Mouse (Mus musculus): ENCODE results near the gene Kcnh5. TPM values are rescaled to one million over a fixed set of nuclear protein-coding genes. Genes with fewer than 3 reads are reported as not detected.

Kcnh5 gene
- polyA plus RNA-seq, 1 experiment = not detected

DNA sequence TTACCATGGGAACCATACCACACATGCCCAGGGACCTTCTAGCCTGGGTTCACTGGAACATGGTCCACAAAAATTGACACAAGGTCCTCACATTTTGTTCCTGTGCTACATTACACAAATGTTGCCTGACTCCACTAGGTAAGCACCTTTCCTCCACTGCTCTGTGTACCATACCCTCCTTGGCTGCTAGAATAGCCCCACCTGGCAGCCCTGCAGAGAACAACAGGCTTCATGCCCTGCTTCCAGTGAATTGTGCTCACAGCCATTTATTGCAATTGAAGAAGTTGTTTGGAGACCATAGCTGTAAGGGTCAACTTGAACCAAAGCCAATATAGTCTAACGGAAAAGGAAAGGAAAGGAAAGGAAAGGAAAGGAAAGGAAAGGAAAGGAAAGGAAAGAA, 37.3 kb downstream of the Kcnh5 start:
- Histone ChIP-seq H3K36me3 (ENCODE audit: control insufficient read depth) (no peaks in the 10 kb centered on the region), H3K4me1 (ENCODE audit: control insufficient read depth) (no peaks in the 10 kb centered on the region), H3K4me3 (replicated peaks) (no peak overlapping the region), H3K9me3 (ENCODE audit: control insufficient read depth, low read length) (no peaks in the 10 kb centered on the region), H3K27me3 (ENCODE audit: control insufficient read depth) (no peaks in the 10 kb centered on the region)
- TF ChIP-seq TAL1 (IDR thresholded peaks at IDR 0.05; ENCODE audit: low read length) (no peak), GATA1 (IDR thresholded peaks at IDR 0.05; ENCODE audit: low read length) (no peak)

DNA sequence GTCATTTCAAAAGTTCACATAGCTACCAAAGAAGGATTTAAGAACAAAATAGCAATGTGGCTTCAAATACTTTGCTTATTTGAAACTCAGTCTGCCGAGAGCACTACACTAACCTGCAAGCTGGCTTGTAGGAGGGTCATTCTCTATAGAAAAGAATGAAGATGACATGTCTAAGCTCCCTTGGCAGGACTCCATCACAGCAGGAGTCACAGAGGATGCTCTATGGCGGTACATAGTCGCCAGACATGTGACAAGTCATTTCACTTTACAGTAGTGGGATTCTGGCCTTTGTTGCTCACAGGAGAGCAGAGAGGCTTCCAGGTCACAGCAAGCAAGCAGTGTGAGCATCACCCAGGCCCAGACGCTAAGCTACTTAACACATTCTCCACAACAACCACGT, 85.2 kb downstream of the Kcnh5 start:
- Histone ChIP-seq H3K4me1 (ENCODE audit: control insufficient read depth) (no peaks in the 10 kb centered on the region), H3K9me3 (ENCODE audit: control insufficient read depth, low read length) (0 out of 2 replicates have a peak, but pooled peaks cover 3% of the 10 kb centered on the region), H3K4me3 (replicated peaks) (no peak overlapping the region), H3K27me3 (ENCODE audit: control insufficient read depth) (no peaks in the 10 kb centered on the region), H3K36me3 (ENCODE audit: control insufficient read depth) (no peaks in the 10 kb centered on the region)
- no peak for TF ChIP-seq GATA1 (IDR thresholded peaks at IDR 0.05; ENCODE audit: low read length)
- TF ChIP-seq TAL1 (IDR thresholded peaks at IDR 0.05; ENCODE audit: low read length) = no peak

DNA sequence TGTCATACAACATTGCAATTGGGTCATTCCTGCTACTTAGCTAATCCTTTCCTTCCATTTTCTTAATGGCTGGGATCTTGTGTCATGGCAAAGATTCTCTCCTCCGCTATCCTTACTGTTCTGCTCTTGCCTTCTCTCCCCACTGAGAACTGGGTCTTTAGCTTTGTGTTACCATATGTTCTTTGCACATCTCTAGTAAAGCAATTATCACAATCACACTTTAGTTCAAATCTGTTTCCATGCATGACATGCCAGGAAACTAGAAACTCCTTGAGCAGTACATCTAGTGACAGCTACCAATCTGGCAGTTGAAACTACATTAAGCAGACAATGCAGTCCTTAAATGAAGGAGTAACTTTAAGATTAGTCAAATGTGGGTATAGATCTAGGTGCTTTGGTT, 86.2 kb downstream of the Kcnh5 start:
- Histone ChIP-seq H3K4me1 (ENCODE audit: control insufficient read depth) (no peaks in the 10 kb centered on the region), H3K9me3 (ENCODE audit: control insufficient read depth, low read length) (peaks cover 3% of the 10 kb centered on the region; the same call in 1 of the 2 replicates), H3K4me3 (replicated peaks) (no peak overlapping the region), H3K36me3 (ENCODE audit: control insufficient read depth) (no peaks in the 10 kb centered on the region), H3K27me3 (ENCODE audit: control insufficient read depth) (no peaks in the 10 kb centered on the region)
- TF ChIP-seq GATA1 (IDR thresholded peaks at IDR 0.05; ENCODE audit: low read length) = no peak
- no peak for TF ChIP-seq TAL1 (IDR thresholded peaks at IDR 0.05; ENCODE audit: low read length)

DNA sequence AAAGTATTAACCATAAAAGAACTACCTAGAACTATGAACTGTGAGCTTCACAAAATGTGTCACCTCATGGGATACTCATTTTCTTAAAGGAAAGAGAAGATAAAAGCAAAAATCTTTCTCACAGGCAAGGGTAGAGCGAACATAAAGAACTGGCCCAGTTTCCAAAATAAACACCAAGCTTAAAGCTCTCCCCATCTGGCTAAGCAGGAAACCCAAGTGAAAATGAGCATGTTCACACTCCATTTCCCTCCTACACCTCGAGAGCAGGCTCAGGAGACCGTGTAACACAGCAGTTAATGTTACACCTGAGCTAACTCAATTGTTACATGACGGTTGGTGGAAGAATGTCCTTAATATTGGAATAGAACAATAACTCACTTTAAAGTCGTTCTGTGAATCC, 100.0 kb downstream of the Kcnh5 start:
- no peak overlapping the region for H3K4me3 ChIP-seq (replicated peaks)
- TF ChIP-seq TAL1 (IDR thresholded peaks at IDR 0.05; ENCODE audit: low read length) = no peak
- no peak for TF ChIP-seq GATA1 (IDR thresholded peaks at IDR 0.05; ENCODE audit: low read length)
- H3K36me3 ChIP-seq (ENCODE audit: control insufficient read depth) = no peaks in the 10 kb centered on the region
- no peaks in the 10 kb centered on the region for H3K4me1 ChIP-seq (ENCODE audit: control insufficient read depth)
- H3K9me3 ChIP-seq (ENCODE audit: control insufficient read depth, low read length) = no peaks in the 10 kb centered on the region
- no peaks in the 10 kb centered on the region for H3K27me3 ChIP-seq (ENCODE audit: control insufficient read depth)

DNA sequence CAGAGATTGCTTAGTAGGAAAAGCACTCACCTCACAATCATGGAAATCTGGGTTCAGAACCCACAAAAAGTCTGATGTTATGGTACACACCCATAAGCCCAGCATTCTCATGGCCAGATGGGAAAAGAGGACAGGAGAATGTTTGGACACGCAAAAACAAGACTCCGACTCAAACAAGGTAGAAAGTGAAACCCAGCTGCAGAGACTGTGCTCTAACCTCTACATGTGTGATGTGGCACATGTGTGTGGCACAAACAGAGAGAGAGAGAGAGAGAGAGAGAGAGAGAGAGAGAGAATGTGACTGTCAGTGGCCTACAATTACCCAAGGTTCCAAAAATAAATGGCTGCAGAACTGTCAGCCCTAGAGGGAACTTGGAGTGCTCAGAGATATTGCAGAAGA, 106.1 kb downstream of the Kcnh5 start:
- no peaks in the 10 kb centered on the region for H3K4me1 ChIP-seq (ENCODE audit: control insufficient read depth)
- H3K9me3 ChIP-seq (ENCODE audit: control insufficient read depth, low read length) = no peaks in the 10 kb centered on the region
- H3K36me3 ChIP-seq (ENCODE audit: control insufficient read depth) = no peaks in the 10 kb centered on the region
- TF ChIP-seq TAL1 (IDR thresholded peaks at IDR 0.05; ENCODE audit: low read length) (no peak), GATA1 (IDR thresholded peaks at IDR 0.05; ENCODE audit: low read length) (no peak)
- no peak overlapping the region for H3K4me3 ChIP-seq (replicated peaks)
- no peaks in the 10 kb centered on the region for H3K27me3 ChIP-seq (ENCODE audit: control insufficient read depth)

DNA sequence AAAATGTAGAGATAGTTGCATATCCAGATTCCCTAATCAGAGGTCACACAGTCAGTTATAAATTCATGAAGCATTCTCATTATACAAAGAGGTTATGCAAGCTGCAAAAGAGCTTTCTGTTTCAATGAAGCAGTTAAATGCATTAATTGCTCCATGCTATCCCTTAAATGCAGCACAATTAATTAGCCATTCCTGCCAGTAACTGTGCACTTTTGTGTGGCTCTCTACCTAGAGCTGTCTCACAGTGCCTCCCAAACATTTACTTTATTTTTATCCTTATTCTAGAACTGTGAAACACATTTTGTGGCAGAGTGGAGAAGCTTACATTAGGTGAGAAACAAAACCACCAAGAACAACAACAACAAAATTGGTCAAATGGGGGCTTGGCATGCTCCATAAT, 114.6 kb downstream of the Kcnh5 start:
- H3K4me3 ChIP-seq (replicated peaks) = no peak overlapping the region
- H3K27me3 ChIP-seq (ENCODE audit: control insufficient read depth) = no peaks in the 10 kb centered on the region
- H3K9me3 ChIP-seq (ENCODE audit: control insufficient read depth, low read length) = no peaks in the 10 kb centered on the region
- H3K36me3 ChIP-seq (ENCODE audit: control insufficient read depth) = no peaks in the 10 kb centered on the region
- TF ChIP-seq TAL1 (IDR thresholded peaks at IDR 0.05; ENCODE audit: low read length) = no peak
- TF ChIP-seq GATA1 (IDR thresholded peaks at IDR 0.05; ENCODE audit: low read length) = no peak
- H3K4me1 ChIP-seq (ENCODE audit: control insufficient read depth) = no peaks in the 10 kb centered on the region

DNA sequence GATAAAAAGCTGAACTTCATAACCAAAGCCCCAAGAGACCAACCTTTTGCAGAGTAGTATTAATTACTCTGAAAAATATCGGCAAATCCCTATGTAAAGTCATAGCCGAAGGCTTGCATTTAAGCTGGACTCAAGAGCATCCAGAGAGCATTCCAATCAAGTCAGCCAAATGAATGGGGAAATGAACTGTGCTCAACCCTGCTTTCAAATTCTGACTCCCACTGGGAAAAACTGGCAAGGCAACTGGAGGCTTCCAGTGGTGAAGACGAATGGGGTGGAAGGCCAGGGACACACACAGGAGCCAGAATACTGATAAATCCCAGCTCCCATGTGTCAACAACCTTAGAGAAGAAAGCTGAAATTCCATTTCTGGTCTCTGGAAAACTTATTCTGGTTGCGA, 115.4 kb downstream of the Kcnh5 start:
- Histone ChIP-seq H3K4me1 (ENCODE audit: control insufficient read depth) (no peaks in the 10 kb centered on the region), H3K4me3 (replicated peaks) (no peak overlapping the region), H3K27me3 (ENCODE audit: control insufficient read depth) (no peaks in the 10 kb centered on the region), H3K36me3 (ENCODE audit: control insufficient read depth) (no peaks in the 10 kb centered on the region), H3K9me3 (ENCODE audit: control insufficient read depth, low read length) (no peaks in the 10 kb centered on the region)
- TF ChIP-seq GATA1 (IDR thresholded peaks at IDR 0.05; ENCODE audit: low read length) = no peak
- no peak for TF ChIP-seq TAL1 (IDR thresholded peaks at IDR 0.05; ENCODE audit: low read length)

DNA sequence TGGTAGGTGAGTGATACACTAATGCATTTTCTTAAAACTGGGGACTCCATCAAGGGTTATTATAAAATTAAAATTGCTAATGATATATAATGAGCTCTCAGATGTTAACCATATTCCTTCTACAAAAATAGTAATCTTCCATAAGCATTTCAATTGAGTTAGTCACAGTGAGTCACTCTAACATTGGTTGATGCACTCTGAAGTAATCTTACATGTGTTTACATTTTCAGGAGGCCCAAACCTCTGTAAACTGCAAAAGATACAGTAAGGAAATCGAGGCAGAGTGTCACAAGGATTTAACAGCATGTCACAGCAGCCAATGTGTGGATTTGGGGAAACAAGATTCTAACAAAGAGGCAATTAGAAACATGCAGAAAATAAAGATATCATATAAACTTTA, 123.4 kb downstream of the Kcnh5 start:
- Histone ChIP-seq H3K27me3 (ENCODE audit: control insufficient read depth) (no peaks in the 10 kb centered on the region), H3K4me1 (ENCODE audit: control insufficient read depth) (no peaks in the 10 kb centered on the region), H3K36me3 (ENCODE audit: control insufficient read depth) (no peaks in the 10 kb centered on the region), H3K9me3 (ENCODE audit: control insufficient read depth, low read length) (no peaks in the 10 kb centered on the region; the same call in 1 of the 2 replicates), H3K4me3 (replicated peaks) (no peak overlapping the region)
- no peak for TF ChIP-seq GATA1 (IDR thresholded peaks at IDR 0.05; ENCODE audit: low read length)
- TF ChIP-seq TAL1 (IDR thresholded peaks at IDR 0.05; ENCODE audit: low read length) = no peak

DNA sequence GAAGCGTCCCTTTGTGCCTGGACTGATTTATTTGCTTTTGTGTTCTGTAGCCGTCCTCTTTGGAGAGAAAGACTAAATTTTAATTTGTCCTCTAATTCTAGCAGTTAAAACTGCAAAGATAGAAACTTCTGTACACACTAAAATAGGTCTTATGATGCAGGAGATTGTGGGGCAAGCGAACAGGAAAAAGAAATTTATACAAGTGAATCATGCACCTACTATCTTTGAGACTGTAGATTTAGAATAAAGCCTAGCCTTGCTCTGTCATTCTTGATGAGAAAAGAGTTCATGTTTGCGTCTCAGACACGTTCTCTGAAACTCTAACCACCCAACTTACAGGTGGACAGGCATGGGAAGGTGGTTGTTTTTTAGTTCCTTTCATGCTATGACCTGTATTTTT, 140.4 kb downstream of the Kcnh5 start:
- no peak for TF ChIP-seq GATA1 (IDR thresholded peaks at IDR 0.05; ENCODE audit: low read length)
- no peak for TF ChIP-seq TAL1 (IDR thresholded peaks at IDR 0.05; ENCODE audit: low read length)
- no peak overlapping the region for H3K4me3 ChIP-seq (replicated peaks)
- H3K9me3 ChIP-seq (ENCODE audit: control insufficient read depth, low read length) = no peaks in the 10 kb centered on the region

More for the DNA sequence above, 140.4 kb downstream of the Kcnh5 start:
- no peaks in the 10 kb centered on the region for H3K4me1 ChIP-seq (ENCODE audit: control insufficient read depth)
- H3K27me3 ChIP-seq (ENCODE audit: control insufficient read depth) = no peaks in the 10 kb centered on the region
- no peaks in the 10 kb centered on the region for H3K36me3 ChIP-seq (ENCODE audit: control insufficient read depth)

All from erythroblast, embryonic 14.5 days (primary cell).